Mouse (Mus musculus) brain, embryonic 14.5 days (tissue): Measurements from ENCODE around the gene Lrrd1. TPM values are rescaled to one million over a fixed set of nuclear protein-coding genes. Genes with fewer than 3 reads are reported as not detected.
"Not testable (repeated sequence)": the region's sequence is repeated elsewhere in the genome, so short reads cannot be mapped to it uniquely, and the experiment has no call there.

ENCODE experiments used
- DNase-seq: peaks from one replicate; pipeline ENCODE4 v3.0.0-alpha.2; 2011; ENCODE audit warnings: low read depth
- CTCF ChIP-seq: fragments of 200-500 bp; IDR thresholded peaks from 2 replicates; pipeline ENCODE4 v1.5.1; 2012; ENCODE audit warnings: inconsistent platforms, mild to moderate bottlenecking, moderate library complexity, borderline replicate concordance; ENCODE audit not compliant: insufficient read depth, insufficient read length; ENCODE audit errors: extremely low read depth
- POLR2A ChIP-seq: fragments of 200-500 bp; IDR thresholded peaks from 2 replicates; pipeline ENCODE4 v1.6.1; 2012; ENCODE audit warnings: mild to moderate bottlenecking, inconsistent platforms, borderline replicate concordance; ENCODE audit not compliant: poor library complexity, insufficient read depth, insufficient read length, severe bottlenecking; ENCODE audit errors: extremely low read depth
- polyA plus RNA-seq: library from polyadenylated mRNA; depleted of rRNA; stranded (reverse); fragments of >200 nt; gene quantifications from 2 replicates; pipeline ENCODE4 v1.2.3, GENCODE M21; 2012; rRNA removed

The Lrrd1 gene
- 0.05 and 0.11 TPM in 2 replicates for polyA plus RNA-seq

- no peak for TF ChIP-seq POLR2A
- no peak for TF ChIP-seq CTCF
- DNase-seq, result peak; percentile 21
Observed at GRCm38 (mm10) chr5:3845026-3845425, at the start of gene Lrrd1. Lrrd1 (plus strand) TSS chr5:3845173.

DNA sequence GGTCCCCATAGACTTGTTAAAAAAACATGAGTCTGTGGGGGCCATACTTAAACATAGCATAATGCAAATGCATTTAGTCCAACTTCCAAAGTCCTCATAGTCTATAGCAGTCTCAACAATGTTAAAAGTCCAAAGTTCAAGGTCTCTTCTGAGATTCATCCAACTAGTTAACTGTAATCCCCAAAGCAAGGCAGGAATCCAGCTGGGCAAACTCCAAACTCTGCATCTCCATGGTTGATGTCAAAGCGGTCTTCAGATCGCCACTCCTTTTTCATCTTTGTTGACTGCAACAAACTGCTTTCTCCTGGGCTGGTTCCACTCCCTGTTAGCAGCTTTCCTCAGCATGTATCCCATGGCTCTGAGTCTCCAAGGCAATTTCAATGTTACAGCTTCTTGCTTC is 47.9 kb upstream of the Lrrd1 start:
- not testable (repeated sequence) for DNase-seq

GRCm38 (mm10) chr5:3798656-3799055 is 46.3 kb upstream of the Lrrd1 start:
- DNase-seq, result not testable (repeated sequence)

- DNase-seq, result no peak
- TF ChIP-seq CTCF, result no peak
Observed at GRCm38 (mm10) chr5:3800041-3800440, 44.9 kb upstream of the Lrrd1 start.

DNA sequence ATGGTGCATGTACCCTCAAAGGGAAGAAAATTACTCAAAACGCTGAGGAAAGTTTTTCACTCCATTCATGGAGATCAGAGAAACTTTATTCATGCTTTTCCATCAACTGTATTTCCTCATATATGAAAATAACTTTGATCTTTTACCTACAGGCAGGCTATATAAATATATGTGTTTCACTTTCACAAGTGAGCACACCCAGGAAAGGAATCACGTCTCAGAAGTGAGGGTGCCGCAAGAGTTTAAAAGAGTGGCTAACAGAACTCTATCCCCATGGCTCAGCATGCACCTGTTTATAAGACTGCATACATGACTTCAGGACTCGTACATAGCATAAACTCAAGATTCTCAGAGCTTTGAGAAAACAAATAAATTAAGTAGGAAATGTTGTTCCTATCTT is 44.1 kb upstream of the Lrrd1 start:
- DNase-seq, result no peak
- no peak for TF ChIP-seq CTCF
- no peak for TF ChIP-seq POLR2A

- TF ChIP-seq CTCF (no peak), POLR2A (no peak)
- no peak for DNase-seq
Observed at GRCm38 (mm10) chr5:3801672-3802432, 43.1 kb upstream of the Lrrd1 start.

DNA sequence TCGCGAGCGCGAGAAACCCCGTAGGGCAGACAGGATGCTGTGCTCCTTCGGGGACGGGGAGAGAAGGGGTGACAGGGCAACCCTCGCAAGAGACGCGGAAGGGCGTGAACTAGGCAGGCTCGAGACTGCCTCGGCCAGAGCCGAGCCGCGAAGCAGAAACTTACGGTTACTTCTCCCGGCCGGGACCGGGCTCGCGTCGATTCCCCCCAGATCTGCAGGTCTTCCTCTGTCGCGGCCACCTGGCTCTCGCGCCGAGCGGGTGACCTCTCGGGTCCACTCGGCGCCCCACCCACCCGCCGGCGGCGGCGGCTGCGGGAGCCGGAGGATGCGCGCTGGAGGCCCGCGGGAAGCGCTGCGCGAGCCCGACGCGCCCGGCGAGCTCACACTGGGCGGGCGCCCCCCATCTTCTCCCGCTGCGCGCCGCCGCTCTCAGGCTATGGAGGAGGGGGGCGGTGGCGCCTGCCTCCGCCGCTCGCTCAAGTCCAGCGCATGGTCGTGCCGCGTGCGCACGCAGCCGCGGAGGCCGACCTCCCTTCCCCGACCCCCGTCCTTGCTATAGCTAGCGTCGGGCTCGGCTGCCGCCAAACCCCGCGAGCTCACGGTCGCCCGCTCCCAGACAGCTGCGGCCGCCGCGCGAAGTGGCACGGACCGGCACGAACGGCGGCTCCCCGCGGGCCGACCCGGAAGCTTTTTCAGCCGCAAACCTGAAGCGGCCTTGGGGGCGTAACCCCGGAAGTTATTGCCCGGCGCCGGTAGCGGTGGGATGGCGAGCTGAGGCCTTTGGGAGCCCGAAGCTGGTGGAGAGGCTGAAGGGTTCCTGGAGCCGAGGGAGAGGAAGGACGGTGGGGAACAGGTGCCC is 42.3 kb upstream of the Lrrd1 start, which contains the start of the genes Ankib1 and Krit1:
Gene Ankib1, minus strand, starts transcription at position 493 of the 859 bp plus-strand sequence.
Gene Krit1, plus strand, starts transcription at position 752 of the 859 bp plus-strand sequence.
- peak; percentile 96 for DNase-seq
- TF ChIP-seq CTCF, result no peak
- TF ChIP-seq POLR2A, result peak; percentile 90

- DNase-seq, result no peak
Observed at GRCm38 (mm10) chr5:3803292-3804165, 41.4 kb upstream of the Lrrd1 start.

DNA sequence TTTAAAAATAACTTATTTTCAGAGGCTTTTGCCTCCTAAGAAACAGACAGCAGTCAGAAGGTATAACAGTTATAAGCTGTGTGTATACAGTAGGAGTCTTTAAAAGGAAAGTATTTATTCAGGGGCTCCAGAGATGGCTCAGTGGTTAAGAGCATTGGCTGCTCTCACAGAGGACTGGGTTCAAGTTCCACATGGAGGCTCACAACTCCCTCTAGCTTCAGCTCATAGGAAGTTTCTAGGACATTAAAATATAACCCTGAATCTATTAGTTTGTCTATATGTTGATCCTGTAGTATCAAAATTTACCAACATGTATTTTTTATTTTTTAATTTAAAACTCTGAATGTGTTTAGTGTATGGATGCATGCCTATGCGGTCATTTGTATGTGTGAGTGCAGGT is 36.5 kb upstream of the Lrrd1 start:
- TF ChIP-seq CTCF, result no peak
- no peak for TF ChIP-seq POLR2A

More at GRCm38 (mm10) chr5:3803292-3804165, 41.4 kb upstream of the Lrrd1 start:
- TF ChIP-seq POLR2A (no peak), CTCF (no peak)

GRCm38 (mm10) chr5:3834107-3834506 is 10.9 kb upstream of the Lrrd1 start:
- TF ChIP-seq POLR2A (no peak), CTCF (no peak)
- DNase-seq, result no peak

More for the DNA sequence above, 36.5 kb upstream of the Lrrd1 start:
- no peak for DNase-seq

DNA sequence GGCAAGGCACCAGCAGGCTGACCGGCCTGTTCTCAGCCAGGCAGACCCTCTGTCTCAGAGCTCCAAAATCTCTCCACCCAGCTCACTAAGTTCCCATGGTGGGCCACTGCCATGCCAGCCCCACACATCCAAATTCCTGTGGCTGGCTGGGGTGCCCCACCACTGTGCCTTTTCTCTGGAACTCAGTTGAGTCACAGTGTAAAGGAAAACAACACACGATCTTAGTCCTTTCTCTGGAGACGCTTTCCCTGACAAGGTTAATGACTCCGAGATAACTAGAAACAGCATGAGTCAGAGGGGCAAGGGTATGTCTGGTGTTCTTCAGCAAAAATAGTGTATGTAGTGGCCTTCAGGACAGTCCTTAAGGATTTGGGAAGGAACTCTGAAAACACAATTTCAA is 25.2 kb downstream of the Lrrd1 start:
- no peak for DNase-seq
- TF ChIP-seq CTCF (no peak), POLR2A (no peak)

DNA sequence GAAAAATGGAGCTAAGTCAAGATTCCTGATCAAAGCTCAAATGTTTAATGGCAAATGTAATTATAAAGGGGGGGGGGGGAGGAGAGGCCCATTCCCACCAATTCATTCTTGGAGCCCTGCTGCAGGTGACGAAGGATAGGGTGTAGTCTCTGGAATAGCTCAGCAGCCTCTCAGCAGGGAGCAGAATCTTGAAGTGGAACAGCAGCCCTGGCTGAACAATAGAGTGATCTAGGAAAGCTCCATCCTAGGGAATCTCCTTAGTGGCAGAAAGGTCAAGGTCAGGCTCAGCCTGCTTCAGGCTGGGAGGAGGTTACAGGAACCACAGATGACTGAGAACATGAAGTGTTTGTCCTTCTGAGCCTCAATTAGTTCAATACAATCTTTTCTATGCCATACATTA is 27.4 kb downstream of the Lrrd1 start:
- no peak for DNase-seq
- TF ChIP-seq POLR2A, result no peak
- no peak for TF ChIP-seq CTCF
